Mouse (Mus musculus): ENCODE data around the gene Hectd4.

DNA sequence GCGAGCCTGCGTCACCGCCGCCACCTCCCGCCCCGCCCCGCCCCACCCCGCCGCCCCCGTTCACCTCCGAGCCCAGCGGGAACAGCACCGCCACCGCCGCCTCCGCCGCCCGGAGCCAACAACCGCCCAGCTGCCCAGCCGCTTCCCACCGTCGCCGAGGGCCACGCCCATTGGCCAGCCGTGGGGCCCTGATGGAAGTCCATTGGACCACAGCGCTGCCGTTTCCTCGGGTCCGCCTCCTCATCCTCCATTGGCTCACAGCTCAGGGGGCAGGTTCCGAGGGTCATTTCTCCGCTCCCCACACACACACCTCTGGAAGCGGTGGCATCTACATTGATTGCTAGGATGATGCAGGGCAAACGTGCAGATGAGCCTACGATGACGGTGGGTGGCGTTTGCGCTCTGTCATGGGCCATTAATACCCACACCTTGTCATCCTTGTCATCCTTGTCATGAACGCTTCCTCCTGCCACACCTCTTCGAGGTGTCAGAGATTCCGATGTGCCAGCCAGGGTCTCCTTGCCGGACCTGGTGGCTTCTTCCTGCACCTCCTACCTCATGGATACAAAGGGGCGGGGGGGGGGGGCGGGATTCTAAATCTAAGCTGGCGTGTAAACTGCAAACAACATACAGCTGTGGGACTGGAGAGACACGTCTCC is 165.6 kb downstream of the Hectd4 start, which contains the start of gene Trafd1:
- no peak for TF ChIP-seq CTCF (IDR thresholded peaks at IDR 0.05; ENCODE audit: borderline replicate concordance, control insufficient read depth, extremely low read depth, insufficient read depth, low read length, poor library complexity)
- TF ChIP-seq POLR2A (IDR thresholded peaks at IDR 0.05; ENCODE audit: control insufficient read depth, extremely low read depth, insufficient read depth, low read length, poor library complexity) = no peak

All from thymus, adult 2 months (tissue).